Mouse (Mus musculus) midbrain, embryonic 14.5 days (tissue): ENCODE data around the gene Miox. TPM values are rescaled to one million over a fixed set of nuclear protein-coding genes. Genes with fewer than 3 reads are reported as not detected.

Experiments
- ATAC-seq: fragments of 200-750 bp; cut with Nextera tagmentation; 2 replicates; pipeline ENCODE4 v1.8.0; 2017; ENCODE audit warnings: moderate number of reproducible peaks, moderate library complexity; ENCODE audit not compliant: low FRiP score, low TSS enrichment
- DNase-seq: peaks from one replicate; pipeline ENCODE4 v3.0.0-alpha.2; 2015
- H3K27ac ChIP-seq: fragments of 300-500 bp; sonication (generic); replicated peaks from 2 replicates; pipeline ENCODE4 v1.5.1; 2014; ENCODE audit warnings: mild to moderate bottlenecking, low read depth, low read length, moderate library complexity
- H3K27me3 ChIP-seq: fragments of 300-500 bp; sonication (generic); 2 replicates; pipeline ENCODE4 v1.6.1; 2014; ENCODE audit warnings: low read length, control low read depth, mixed read lengths; ENCODE audit not compliant: control insufficient read depth, insufficient read depth
- H3K36me3 ChIP-seq: fragments of 300-500 bp; sonication (generic); 2 replicates; pipeline ENCODE4 v1.6.1; 2014; ENCODE audit warnings: low read length, control low read depth; ENCODE audit not compliant: control insufficient read depth, insufficient read depth
- H3K4me1 ChIP-seq: fragments of 300-500 bp; sonication (generic); 2 replicates; pipeline ENCODE4 v1.6.1; 2014; ENCODE audit warnings: mild to moderate bottlenecking, antibody characterized with exemption, low read length, control low read depth; ENCODE audit not compliant: control insufficient read depth, insufficient read depth
- H3K4me2 ChIP-seq: fragments of 300-500 bp; sonication (generic); 2 replicates; pipeline ENCODE4 v1.6.1; 2014; ENCODE audit warnings: mild to moderate bottlenecking, low read length, moderate library complexity
- H3K4me3 ChIP-seq: fragments of 300-500 bp; sonication (generic); replicated peaks from 2 replicates; pipeline ENCODE4 v1.5.1; 2014; ENCODE audit warnings: low read depth, low read length
- H3K9ac ChIP-seq: fragments of 300-500 bp; sonication (generic); replicated peaks from 2 replicates; pipeline ENCODE4 v1.6.1; 2014; ENCODE audit warnings: mild to moderate bottlenecking, low read length, moderate library complexity
- H3K9me3 ChIP-seq: fragments of 300-500 bp; sonication (generic); 2 replicates; pipeline ENCODE4 v1.6.1; 2016; ENCODE audit warnings: low read length, control low read depth, mixed read lengths; ENCODE audit not compliant: control insufficient read depth
- WGBS: fragments of 180-500 bp; shearing (Covaris S2); extraction: QIAGEN DNeasy Blood & Tissue Kit; methylation state at CpG from one replicate; pipeline ENCODE4 v1.1.7; 2014; 5-methylcytosine and 5-hydroxymethylcytosine counted together
- polyA plus RNA-seq: library from polyadenylated mRNA; unstranded; fragments of >200 nt; fragmentation: Nextera tagmentation; extraction: Ambion mirVana; gene quantifications from 2 replicates; pipeline ENCODE4 v1.2.1, GENCODE M21; 2014

Miox gene
- polyA plus RNA-seq, 1 experiment from 2014 or later = not detected

DNA sequence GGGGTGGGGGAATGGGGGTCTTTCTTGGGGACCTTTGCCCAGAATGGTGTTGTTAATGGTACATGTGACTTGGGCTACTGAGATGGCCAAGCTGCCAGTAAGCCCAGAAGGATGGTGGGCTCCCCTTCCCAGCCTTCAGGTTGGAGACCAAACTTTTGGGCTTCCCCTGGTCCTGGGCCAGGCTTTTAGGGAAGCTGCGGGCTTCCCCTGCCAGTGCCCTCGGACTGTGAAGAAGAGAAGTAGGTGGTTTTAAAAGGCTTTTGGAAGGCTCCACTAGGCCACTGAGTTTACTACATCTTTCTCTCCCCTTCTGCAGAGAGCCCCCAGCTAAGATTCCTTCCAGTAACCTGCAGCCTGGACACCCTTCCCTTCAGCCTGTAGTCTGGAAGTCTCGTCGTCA is 10.5 kb upstream of the Miox start:
- no peak overlapping the region for H3K9ac ChIP-seq
- H3K4me1 ChIP-seq = no peaks in the 10 kb centered on the region

GRCm38 (mm10) chr15:89326441-89326840 is 7.8 kb upstream of the Miox start:
- H3K4me2 ChIP-seq = no peak overlapping the region
- no peaks in the 10 kb centered on the region for H3K36me3 ChIP-seq
- no peak overlapping the region for H3K9ac ChIP-seq
- H3K4me3 ChIP-seq = no peak overlapping the region
- no peak for DNase-seq
- H3K27ac ChIP-seq = no peak overlapping the region
- 66% methylated on average over 5 of the region's 5 CpGs for WGBS
- no peaks in the 10 kb centered on the region for H3K4me1 ChIP-seq
- no peaks in the 10 kb centered on the region for H3K27me3 ChIP-seq
- H3K9me3 ChIP-seq = no peaks in the 10 kb centered on the region
- ATAC-seq = no peak

More for the DNA sequence above, 10.5 kb upstream of the Miox start:
- H3K27me3 ChIP-seq = no peaks in the 10 kb centered on the region
- no peaks in the 10 kb centered on the region for H3K36me3 ChIP-seq
- H3K4me3 ChIP-seq = no peak overlapping the region
- DNase-seq (no peak), ATAC-seq (no peak)
- no peak overlapping the region for H3K4me2 ChIP-seq
- H3K9me3 ChIP-seq = no peaks in the 10 kb centered on the region
- WGBS = 89% methylated on average over 4 of the region's 4 CpGs
- no peak overlapping the region for H3K27ac ChIP-seq

DNA sequence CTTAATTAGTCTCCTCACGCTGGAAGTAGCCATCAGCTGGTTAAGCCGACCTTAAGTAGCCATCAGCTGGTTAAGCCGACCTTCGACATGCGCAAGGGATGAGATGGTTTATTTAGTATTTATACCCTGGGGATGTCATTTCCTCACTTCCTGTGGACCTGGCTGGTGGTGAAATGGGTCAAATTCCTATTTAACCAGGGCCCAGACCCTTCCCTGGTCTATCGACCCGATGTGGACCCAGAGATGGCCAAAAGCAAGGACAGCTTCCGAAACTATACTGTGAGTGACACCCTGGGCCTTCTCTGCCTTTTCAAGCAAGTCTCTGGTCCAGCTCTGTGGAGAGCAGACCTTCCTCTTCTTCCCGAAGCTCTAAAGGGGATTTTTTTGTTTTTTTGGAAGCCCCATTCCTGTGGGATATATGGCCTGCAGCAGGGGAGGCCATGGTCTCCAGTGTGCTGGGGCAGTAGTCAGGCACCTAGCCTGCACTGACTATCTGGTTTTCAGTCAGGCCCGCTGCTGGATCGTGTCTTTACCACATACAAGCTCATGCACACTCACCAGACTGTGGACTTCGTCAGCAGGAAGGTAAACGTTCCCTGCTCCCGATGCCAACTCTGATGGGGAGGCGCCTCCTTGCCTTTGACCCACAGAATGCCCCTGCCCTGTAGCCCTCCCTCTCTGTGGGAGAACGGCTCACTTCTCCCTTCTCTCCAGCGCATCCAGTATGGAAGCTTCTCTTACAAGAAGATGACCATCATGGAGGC is 758 bp downstream of the Miox start:
- Histone ChIP-seq H3K27me3 (no peaks in the 10 kb centered on the region), H3K9ac (no peak overlapping the region), H3K4me3 (no peak overlapping the region), H3K4me2 (no peak overlapping the region), H3K9me3 (no peaks in the 10 kb centered on the region), H3K36me3 (no peaks in the 10 kb centered on the region), H3K4me1 (no peaks in the 10 kb centered on the region), H3K27ac (no peak overlapping the region)
- 87% methylated on average over 17 of the region's 17 CpGs for WGBS
- DNase-seq (no peak), ATAC-seq (no peak)

DNA sequence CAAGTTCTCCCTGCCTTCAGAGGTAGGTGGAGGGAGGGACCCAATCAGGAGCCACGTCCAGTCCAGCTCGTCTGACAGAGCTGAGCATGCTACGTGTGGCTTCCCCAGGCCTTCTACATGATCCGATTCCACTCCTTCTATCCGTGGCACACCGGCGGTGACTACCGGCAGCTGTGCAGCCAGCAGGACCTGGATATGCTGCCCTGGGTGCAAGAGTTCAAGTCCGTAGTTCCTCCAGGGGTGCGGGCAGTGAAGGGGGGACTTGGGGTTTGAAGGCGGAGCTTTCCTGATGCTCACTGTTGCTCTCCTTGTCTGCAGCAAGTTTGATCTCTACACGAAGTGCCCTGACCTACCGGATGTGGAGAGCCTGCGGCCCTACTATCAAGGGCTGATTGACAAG is 2.2 kb downstream of the Miox start:
- Histone ChIP-seq H3K4me1 (no peaks in the 10 kb centered on the region), H3K27me3 (no peaks in the 10 kb centered on the region), H3K4me3 (no peak overlapping the region), H3K27ac (no peak overlapping the region), H3K9me3 (no peaks in the 10 kb centered on the region), H3K9ac (no peak overlapping the region), H3K36me3 (no peaks in the 10 kb centered on the region), H3K4me2 (no peak overlapping the region)
- ATAC-seq (no peak), DNase-seq (no peak)
- 89% methylated on average over 14 of the region's 14 CpGs for WGBS

DNA sequence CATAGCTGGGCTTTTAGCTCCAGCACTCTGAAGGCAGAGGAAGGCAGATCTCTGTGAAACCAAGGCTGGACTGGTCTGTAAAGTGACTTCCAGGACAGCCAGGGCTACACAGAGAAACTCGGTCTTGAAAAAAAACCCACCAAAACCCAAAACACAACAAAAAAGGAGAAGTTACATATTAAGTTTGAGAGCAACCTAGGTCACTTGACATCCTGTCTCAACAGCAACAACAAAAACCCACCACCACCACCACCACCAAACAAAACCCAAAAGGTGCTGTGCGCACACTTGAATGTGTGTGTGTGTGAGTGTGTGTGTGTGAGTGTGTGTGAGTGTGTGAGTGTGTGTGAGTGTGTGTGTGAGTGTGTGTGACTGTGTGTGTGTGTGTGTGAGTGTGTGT is 5.5 kb downstream of the Miox start:
- no peak for DNase-seq
- no peak for ATAC-seq
- Histone ChIP-seq H3K4me2 (no peak overlapping the region), H3K9me3 (no peaks in the 10 kb centered on the region), H3K4me1 (no peaks in the 10 kb centered on the region), H3K4me3 (no peak overlapping the region), H3K9ac (no peak overlapping the region), H3K36me3 (no peaks in the 10 kb centered on the region), H3K27me3 (no peaks in the 10 kb centered on the region), H3K27ac (no peak overlapping the region)
- WGBS = 93% methylated on average over 2 of the region's 2 CpGs

GRCm38 (mm10) chr15:89340136-89340535 is 5.9 kb downstream of the Miox start:
- no peak for ATAC-seq
- H3K9ac ChIP-seq = no peak overlapping the region
- H3K4me2 ChIP-seq = no peak overlapping the region
- no peaks in the 10 kb centered on the region for H3K27me3 ChIP-seq
- H3K9me3 ChIP-seq = no peaks in the 10 kb centered on the region
- no peaks in the 10 kb centered on the region for H3K4me1 ChIP-seq
- WGBS = 85% methylated on average over 3 of the region's 3 CpGs
- no peak for DNase-seq
- no peak overlapping the region for H3K4me3 ChIP-seq
- H3K36me3 ChIP-seq = no peaks in the 10 kb centered on the region
- H3K27ac ChIP-seq = no peak overlapping the region

- no peaks in the 10 kb centered on the region for H3K27me3 ChIP-seq
- H3K4me1 ChIP-seq = no peaks in the 10 kb centered on the region
- DNase-seq = no peak
- WGBS = 30% methylated on average over 1 of the region's 1 CpGs
- no peak overlapping the region for H3K4me3 ChIP-seq
- no peak overlapping the region for H3K27ac ChIP-seq
- no peak for ATAC-seq
- H3K9ac ChIP-seq = no peak overlapping the region
- no peak overlapping the region for H3K4me2 ChIP-seq
- no peaks in the 10 kb centered on the region for H3K36me3 ChIP-seq
- no peaks in the 10 kb centered on the region for H3K9me3 ChIP-seq
Observed at GRCm38 (mm10) chr15:89341678-89342077, 7.5 kb downstream of the Miox start.

GRCm38 (mm10) chr15:89343325-89343724 is 9.1 kb downstream of the Miox start:
- no peak overlapping the region for H3K4me2 ChIP-seq
- H3K4me3 ChIP-seq = no peak overlapping the region
- no peaks in the 10 kb centered on the region for H3K36me3 ChIP-seq
- H3K27ac ChIP-seq = no peak overlapping the region
- DNase-seq (no peak), ATAC-seq (no peak)
- H3K27me3 ChIP-seq = no peaks in the 10 kb centered on the region
- no peak overlapping the region for H3K9ac ChIP-seq
- no peaks in the 10 kb centered on the region for H3K9me3 ChIP-seq
- H3K4me1 ChIP-seq = no peaks in the 10 kb centered on the region
- WGBS = 88% methylated on average over 3 of the region's 3 CpGs

GRCm38 (mm10) chr15:89350447-89350846 is 16.2 kb downstream of the Miox start:
- no peaks in the 10 kb centered on the region for H3K27me3 ChIP-seq
- peaks cover 6% of the 10 kb centered on the region for H3K4me1 ChIP-seq
- 90% methylated on average over 5 of the region's 5 CpGs for WGBS
- DNase-seq (no peak), ATAC-seq (no peak)
- H3K4me3 ChIP-seq = no peak overlapping the region
- H3K27ac ChIP-seq = no peak overlapping the region
- H3K4me2 ChIP-seq = no peak overlapping the region
- no peaks in the 10 kb centered on the region for H3K9me3 ChIP-seq
- no peak overlapping the region for H3K9ac ChIP-seq
- H3K36me3 ChIP-seq = peaks cover 35% of the 10 kb centered on the region
